Mouse (Mus musculus): ENCODE results near the gene Chd3. TPM values are rescaled to one million over a fixed set of nuclear protein-coding genes. Genes with fewer than 3 reads are reported as not detected.

Chd3 gene
- polyA plus RNA-seq, 1 experiment from 2014 or later = 39.9 TPM

DNA sequence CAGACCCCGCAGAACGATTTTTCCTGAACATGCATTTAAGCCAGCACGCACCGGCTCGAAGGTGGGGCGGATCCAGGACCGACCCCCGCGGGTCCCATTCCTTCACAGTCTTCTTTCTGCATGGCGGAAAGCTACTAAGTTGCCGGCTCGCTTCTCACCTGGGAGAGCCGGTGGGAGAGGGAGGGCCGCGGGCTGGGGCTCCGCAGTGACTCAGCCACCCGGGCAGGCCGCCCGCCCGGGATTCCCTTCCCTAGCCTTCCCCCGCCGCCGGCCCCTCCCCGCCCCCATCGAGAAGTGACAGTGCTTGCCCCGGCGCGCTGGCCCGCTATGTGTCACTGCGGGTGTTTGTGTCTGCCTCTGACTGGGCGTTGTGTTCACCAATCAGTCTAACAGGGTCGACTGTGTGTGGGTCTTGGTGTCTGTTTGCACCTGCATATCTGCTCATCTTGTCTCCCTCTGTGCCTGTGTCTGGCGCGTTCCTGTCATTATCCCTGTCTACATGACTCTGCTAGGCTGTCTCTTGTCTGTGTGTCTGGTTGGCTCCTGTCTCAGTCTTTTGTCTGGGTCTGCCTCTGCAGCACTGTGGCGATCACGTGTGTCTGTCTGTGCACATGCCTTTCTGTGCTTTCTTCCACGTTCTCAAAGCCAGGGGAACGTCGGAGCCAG, 42.5 kb upstream of the Chd3 start:
- under 1% methylated on average over 39 of the region's 39 CpGs for WGBS
- peak; percentile 24 for ATAC-seq
- peak overlapping the region; percentile 74 for H3K4me3 ChIP-seq (replicated peaks)
- peak overlapping the region; percentile 92 for H3K4me2 ChIP-seq (replicated peaks)
- peak overlapping the region; percentile 82 for H3K9ac ChIP-seq
- H3K36me3 ChIP-seq = peaks cover 13% of the 10 kb centered on the region
- no peaks in the 10 kb centered on the region for H3K9me3 ChIP-seq
- peak overlapping the region; percentile 99 for H3K27ac ChIP-seq
- no peaks in the 10 kb centered on the region for H3K27me3 ChIP-seq (replicated peaks)
- peaks cover 54% of the 10 kb centered on the region for H3K4me1 ChIP-seq (replicated peaks)

DNA sequence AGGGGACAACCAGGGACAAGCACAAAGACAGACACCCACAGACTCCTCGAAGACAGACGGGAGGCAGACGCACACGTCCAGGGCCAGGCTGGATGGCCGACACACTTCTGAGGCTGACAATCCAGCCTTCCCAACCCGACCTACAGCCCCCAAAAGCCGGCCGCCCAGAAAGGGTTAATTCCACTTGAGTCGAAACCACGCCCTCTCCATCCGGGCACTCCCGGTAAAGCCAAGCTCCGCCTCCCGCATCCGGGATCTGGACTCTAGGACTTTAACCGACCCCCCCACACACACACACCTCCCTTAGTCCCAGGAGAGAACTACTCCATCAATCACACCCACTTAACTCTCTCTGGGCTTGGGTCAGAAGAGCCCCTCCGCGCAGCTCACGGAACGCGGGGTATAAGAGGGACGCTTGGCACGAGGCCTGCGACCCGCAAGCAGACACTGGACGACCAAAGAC, 41.9 kb upstream of the Chd3 start:
- Histone ChIP-seq H3K9me3 (no peaks in the 10 kb centered on the region), H3K4me2 (replicated peaks) (peak overlapping the region; percentile 92), H3K4me1 (replicated peaks) (peaks cover 54% of the 10 kb centered on the region), H3K27ac (peak overlapping the region; percentile 99), H3K9ac (peak overlapping the region; percentile 82), H3K27me3 (replicated peaks) (no peaks in the 10 kb centered on the region), H3K36me3 (peaks cover 18% of the 10 kb centered on the region), H3K4me3 (replicated peaks) (peak overlapping the region; percentile 74)
- peak; percentile 66 for ATAC-seq
- under 1% methylated on average over 26 of the region's 26 CpGs for WGBS

DNA sequence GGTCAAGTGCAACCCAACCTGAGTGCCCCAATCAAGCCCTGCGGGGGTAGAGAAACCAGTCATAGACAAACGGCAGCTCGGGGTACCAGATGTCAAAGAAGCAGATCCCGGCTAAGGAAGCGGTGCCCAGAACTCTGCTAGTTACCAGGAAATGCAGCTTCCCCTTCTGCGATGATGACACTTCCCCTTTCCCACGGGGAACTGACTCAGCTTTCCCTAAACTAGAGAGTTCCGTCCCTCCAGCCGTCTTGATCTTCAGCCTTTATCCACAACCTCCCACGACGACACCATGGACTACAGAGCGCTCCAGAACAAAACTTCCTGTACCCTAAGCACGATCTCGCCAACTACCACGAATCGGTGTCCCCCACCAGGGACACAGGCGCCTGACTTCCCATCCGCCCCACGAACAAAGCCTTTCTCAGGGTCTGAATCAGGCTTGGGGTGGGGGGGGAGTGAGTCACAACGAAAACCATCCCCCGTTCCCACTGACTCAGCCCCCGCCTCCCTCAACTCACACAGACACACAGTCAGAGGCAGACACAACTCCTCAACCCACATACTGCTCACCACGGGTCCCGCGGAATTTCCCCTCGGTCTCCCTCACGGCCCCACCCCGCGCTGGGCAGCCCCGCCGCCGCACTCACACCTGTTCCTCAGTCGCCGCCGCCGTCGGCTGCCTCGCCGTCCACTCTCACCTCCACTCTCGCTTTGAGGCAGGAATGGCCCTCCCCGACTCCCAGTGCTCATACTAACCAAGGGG, 41.3 kb upstream of the Chd3 start:
- Histone ChIP-seq H3K36me3 (peaks cover 24% of the 10 kb centered on the region), H3K27ac (peak overlapping the region; percentile 99), H3K4me2 (replicated peaks) (peak overlapping the region; percentile 92), H3K4me3 (replicated peaks) (peak overlapping the region; percentile 74), H3K27me3 (replicated peaks) (no peaks in the 10 kb centered on the region), H3K4me1 (replicated peaks) (peaks cover 54% of the 10 kb centered on the region), H3K9me3 (no peaks in the 10 kb centered on the region), H3K9ac (peak overlapping the region; percentile 82)
- WGBS = under 1% methylated on average over 41 of the region's 41 CpGs
- ATAC-seq = no peak; the same call in 1 of the 2 replicates

DNA sequence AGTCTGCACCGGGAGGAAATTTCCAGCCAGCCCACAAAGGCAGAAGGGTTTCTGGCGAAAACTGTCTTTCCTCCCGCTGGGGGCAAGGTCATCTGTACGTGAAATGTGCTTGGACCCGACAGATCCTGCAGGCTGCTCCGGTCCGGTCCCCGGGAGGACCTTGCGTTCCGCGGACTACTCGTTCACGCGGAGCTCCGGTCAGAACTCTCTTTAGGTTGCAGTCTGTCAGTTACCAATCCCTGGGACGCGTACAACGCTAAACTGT, 40.8 kb upstream of the Chd3 start:
- under 1% methylated on average over 18 of the region's 18 CpGs for WGBS

DNA sequence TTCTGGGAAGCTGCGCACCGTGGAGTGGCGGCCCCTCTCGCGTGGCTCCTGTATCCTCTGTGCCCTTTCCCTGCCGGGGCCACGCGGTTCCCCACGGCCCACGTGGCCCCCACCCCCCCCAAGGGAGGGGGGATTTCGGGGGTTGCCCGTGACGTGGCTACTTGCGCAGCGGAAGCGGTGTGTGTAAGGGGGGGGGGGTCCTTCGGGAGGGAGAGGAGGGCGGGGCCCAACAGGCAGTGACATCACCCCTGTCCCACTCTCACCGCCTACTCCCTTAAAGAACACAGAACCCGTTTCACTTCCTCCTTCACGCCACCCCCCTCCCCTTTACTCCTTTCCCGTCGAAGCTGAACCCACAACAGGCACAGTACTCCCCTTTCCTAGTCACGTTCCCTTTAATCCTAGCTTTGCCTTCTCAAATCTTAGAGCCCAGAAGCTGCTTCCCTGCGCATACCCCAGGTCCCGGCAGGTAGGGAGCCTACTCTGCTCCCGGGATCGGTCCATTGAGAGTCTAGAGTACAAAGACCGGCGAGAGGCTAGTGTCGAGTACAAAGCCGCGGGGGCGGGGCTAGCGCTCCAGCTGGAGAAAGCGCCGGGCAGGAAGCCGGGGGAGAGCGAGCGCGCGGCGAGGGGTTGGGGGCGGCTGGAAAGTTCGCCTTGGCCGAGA, 40.3 kb upstream of the Chd3 start:
- H3K27me3 ChIP-seq (replicated peaks) = no peaks in the 10 kb centered on the region
- peaks cover 46% of the 10 kb centered on the region for H3K4me1 ChIP-seq (replicated peaks)
- 1% methylated on average over 44 of the region's 46 CpGs for whole genome bisulfite sequencing
- H3K4me3 ChIP-seq (replicated peaks) = peak overlapping the region; percentile 74
- H3K4me2 ChIP-seq (replicated peaks) = peak overlapping the region; percentile 92
- peak; percentile 70 for ATAC-seq
- H3K27ac ChIP-seq = peak overlapping the region; percentile 99
- H3K36me3 ChIP-seq = peaks cover 32% of the 10 kb centered on the region
- peak overlapping the region; percentile 82 for H3K9ac ChIP-seq
- H3K9me3 ChIP-seq = no peaks in the 10 kb centered on the region

More for the DNA sequence above, 40.8 kb upstream of the Chd3 start:
- no peak for ATAC-seq
- H3K9ac ChIP-seq = peak overlapping the region; percentile 82
- H3K4me1 ChIP-seq (replicated peaks) = peaks cover 50% of the 10 kb centered on the region
- no peaks in the 10 kb centered on the region for H3K9me3 ChIP-seq
- H3K27ac ChIP-seq = peak overlapping the region; percentile 99
- H3K4me2 ChIP-seq (replicated peaks) = peak overlapping the region; percentile 92
- no peaks in the 10 kb centered on the region for H3K27me3 ChIP-seq (replicated peaks)
- H3K36me3 ChIP-seq = peaks cover 28% of the 10 kb centered on the region
- peak overlapping the region; percentile 74 for H3K4me3 ChIP-seq (replicated peaks)

DNA sequence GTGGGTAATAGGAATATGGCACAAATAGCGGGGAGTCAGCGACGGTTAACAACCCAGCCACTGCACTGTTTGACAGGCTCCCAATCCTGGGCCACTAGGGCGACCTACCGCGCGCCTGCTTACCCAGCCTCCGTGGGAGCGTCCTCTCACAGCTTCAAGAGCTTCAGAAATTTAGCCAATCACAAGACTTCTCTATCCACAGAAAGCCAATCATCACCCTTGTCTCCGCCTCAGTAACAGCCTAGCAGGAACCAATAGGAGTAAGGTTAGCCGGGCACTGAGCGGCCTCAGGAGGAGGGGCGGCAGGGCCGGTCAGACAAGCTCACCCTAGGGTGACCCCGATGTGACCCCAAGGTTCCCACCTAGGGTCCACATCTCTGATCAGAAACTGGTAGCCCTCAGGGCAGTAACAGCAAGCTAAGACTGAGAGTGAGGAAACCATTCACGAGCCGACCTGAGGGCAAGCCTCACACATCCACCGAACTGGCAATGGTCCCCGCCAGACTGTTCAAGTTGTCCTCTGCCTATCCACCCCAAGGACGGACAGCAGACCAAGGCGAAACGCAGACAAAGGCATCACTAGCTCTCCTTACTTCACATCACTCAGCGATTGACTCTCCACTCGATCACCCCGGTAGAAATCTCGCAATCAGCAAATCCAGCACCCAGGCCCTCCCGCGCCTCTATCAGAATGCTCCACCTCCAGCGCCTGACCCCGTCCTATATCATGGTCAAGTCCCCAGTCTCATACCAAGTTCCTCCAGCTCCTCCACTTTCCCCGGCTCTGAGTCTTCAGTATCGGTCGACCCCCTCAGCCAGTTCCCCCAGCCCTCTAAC, 39.6 kb upstream of the Chd3 start:
- WGBS = under 1% methylated on average over 33 of the region's 33 CpGs
- H3K9ac ChIP-seq = peak overlapping the region; percentile 82
- H3K9me3 ChIP-seq = no peaks in the 10 kb centered on the region
- ATAC-seq = peak; percentile 67
- H3K27ac ChIP-seq = peak overlapping the region; percentile 99
- H3K36me3 ChIP-seq = peaks cover 39% of the 10 kb centered on the region
- no peaks in the 10 kb centered on the region for H3K27me3 ChIP-seq (replicated peaks)
- peak overlapping the region; percentile 92 for H3K4me2 ChIP-seq (replicated peaks)
- H3K4me3 ChIP-seq (replicated peaks) = peak overlapping the region; percentile 74
- peaks cover 38% of the 10 kb centered on the region for H3K4me1 ChIP-seq (replicated peaks)

DNA sequence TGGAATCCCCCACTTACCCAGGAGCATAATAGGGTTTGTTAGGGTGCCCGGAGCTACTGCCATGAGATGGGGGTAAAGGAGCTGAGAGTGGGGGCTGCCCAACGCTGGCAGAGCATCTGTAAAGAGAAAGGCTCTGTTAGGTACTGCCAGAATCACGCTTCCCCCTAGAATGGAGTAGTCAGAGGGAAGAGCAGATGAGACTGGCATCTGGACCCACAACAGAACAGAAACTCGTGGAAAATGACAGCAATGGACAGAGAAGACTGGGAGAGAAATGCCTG, 38.5 kb upstream of the Chd3 start:
- Histone ChIP-seq H3K36me3 (peaks cover 43% of the 10 kb centered on the region), H3K4me1 (replicated peaks) (peaks cover 27% of the 10 kb centered on the region), H3K9me3 (no peaks in the 10 kb centered on the region), H3K9ac (peak overlapping the region; percentile 82; the same call in 1 of the 2 replicates), H3K4me2 (replicated peaks) (peak overlapping the region; percentile 92), H3K27ac (no peak overlapping the region), H3K27me3 (replicated peaks) (no peaks in the 10 kb centered on the region), H3K4me3 (replicated peaks) (peak overlapping the region; percentile 74; the same call in 1 of the 2 replicates)
- WGBS = 83% methylated on average over 4 of the region's 4 CpGs
- ATAC-seq = no peak

DNA sequence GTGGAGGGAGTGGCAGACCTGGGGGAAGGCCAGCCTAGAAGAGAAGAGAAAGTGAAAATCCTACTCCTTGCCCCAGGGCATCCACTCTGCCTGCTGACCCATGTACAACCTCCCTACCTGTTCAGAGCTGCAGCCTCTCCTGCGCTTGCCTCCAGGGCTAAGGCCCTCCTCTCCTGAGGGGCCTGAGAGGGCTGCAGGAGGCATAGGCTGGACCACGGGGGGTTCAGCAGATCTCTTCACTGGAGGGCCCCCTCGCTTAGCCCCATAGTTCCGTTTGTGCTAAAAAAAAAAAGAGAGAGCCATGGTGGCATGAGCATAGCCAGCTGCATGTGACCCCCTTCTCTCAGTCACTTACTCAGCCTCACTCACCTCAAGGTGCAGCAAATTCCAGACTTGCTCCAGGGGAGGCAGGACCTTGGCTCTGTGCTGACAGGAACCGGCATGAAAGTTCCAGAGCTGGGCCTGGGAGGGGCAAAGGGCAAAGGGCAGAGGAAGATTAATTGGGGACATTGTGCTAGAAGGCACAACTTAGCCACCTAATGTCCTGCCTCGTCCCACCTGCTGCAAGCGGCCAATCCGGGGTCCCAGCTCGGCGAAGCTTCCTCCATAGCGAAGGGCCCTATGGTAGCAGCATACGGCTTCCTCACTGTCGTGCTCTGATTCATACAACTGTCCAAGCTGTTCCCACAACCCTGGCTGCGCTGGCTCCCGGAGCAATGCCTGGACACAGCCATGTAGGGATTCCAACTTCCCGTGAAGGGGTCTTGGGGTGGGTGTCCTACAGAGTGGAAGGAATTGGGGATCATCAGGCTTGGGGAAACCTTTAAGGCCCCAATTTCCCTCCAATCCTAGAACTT, 37.9 kb upstream of the Chd3 start:
- no peak overlapping the region for H3K27ac ChIP-seq
- 88% methylated on average over 16 of the region's 16 CpGs for whole genome bisulfite sequencing
- no peaks in the 10 kb centered on the region for H3K27me3 ChIP-seq (replicated peaks)
- H3K9me3 ChIP-seq = no peaks in the 10 kb centered on the region
- no peak overlapping the region for H3K9ac ChIP-seq
- ATAC-seq = no peak
- H3K4me2 ChIP-seq (replicated peaks) = peak overlapping the region; percentile 92; the same call in 1 of the 2 replicates
- H3K4me3 ChIP-seq (replicated peaks) = no peak overlapping the region
- peaks cover 46% of the 10 kb centered on the region for H3K36me3 ChIP-seq
- H3K4me1 ChIP-seq (replicated peaks) = peaks cover 22% of the 10 kb centered on the region

DNA sequence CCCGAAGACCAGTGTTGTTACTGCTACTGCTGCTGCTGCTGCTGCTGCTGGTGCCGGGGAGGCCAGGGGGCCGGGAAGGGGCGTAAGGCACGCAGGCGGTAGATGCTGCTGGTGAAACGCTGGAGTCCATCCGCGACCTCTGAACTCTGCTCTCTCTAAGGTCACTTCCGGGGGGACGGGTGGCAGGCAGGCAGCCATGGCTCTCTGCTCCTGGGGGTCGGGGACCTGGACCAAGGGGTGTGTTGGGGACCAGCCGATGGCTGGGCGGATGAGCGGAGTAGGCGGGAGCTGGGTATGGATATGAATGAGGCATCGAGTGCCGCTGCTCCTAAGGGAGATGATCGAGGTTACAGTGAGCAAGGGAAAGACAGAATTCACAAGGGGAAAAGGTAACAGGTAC, 37.1 kb upstream of the Chd3 start:
- ATAC-seq = no peak
- 85% methylated on average over 19 of the region's 19 CpGs for WGBS
- no peak overlapping the region for H3K4me2 ChIP-seq (replicated peaks)

DNA sequence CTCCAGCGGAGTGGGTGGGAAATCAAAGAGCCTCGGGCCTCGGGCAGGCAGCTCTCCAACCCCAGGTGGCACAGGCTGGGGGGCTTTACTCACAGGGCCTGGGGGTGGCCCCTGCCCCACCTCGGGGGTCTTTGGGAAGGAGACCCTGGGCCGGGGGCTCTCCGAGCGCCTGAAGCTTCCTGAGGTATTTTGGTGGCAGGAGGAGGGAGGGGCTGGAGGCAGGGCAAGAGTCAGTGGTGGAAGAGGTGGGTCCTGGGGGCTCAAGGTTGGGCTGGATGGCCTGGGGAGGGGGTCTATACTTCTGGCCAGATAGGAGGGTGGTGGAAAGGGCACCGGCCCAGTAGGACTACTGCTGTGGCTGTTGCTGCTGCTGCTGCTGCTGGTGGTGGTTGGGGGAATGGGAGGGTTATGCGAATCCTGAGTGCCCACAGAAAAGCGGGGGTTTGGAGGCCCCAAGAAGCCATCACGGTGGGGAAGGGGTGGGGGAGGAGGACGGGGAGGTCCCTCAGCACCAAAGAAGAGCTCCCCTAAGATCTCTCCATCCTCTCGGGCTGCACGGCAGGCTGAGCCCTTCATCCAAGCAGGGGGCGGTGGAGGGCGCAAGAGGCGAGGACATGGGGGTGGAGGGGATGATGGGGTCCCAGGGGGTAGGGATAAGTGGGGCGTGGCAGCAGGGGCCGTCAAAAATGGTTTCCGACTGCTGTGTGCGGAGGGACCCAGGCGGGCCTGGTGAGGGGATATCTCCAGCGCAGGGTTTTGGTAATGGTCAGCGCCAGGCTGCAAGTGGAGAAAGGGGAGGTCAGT, 36.4 kb upstream of the Chd3 start:
- Histone ChIP-seq H3K9me3 (no peaks in the 10 kb centered on the region), H3K4me2 (replicated peaks) (no peak overlapping the region), H3K9ac (no peak overlapping the region), H3K36me3 (peaks cover 58% of the 10 kb centered on the region), H3K27ac (no peak overlapping the region), H3K27me3 (replicated peaks) (no peaks in the 10 kb centered on the region), H3K4me3 (replicated peaks) (no peak overlapping the region), H3K4me1 (replicated peaks) (peaks cover 21% of the 10 kb centered on the region)
- no peak for ATAC-seq
- WGBS = 89% methylated on average over 24 of the region's 24 CpGs

More for the DNA sequence above, 37.1 kb upstream of the Chd3 start:
- Histone ChIP-seq H3K9me3 (no peaks in the 10 kb centered on the region), H3K4me1 (replicated peaks) (peaks cover 17% of the 10 kb centered on the region), H3K27ac (no peak overlapping the region), H3K4me3 (replicated peaks) (no peak overlapping the region), H3K27me3 (replicated peaks) (no peaks in the 10 kb centered on the region), H3K9ac (no peak overlapping the region), H3K36me3 (peaks cover 54% of the 10 kb centered on the region)

Measured in intestine, embryonic 15.5 days (tissue).